29 mouse cellular contexts compared by ENCODE assay signal in the genomic region with DNA sequence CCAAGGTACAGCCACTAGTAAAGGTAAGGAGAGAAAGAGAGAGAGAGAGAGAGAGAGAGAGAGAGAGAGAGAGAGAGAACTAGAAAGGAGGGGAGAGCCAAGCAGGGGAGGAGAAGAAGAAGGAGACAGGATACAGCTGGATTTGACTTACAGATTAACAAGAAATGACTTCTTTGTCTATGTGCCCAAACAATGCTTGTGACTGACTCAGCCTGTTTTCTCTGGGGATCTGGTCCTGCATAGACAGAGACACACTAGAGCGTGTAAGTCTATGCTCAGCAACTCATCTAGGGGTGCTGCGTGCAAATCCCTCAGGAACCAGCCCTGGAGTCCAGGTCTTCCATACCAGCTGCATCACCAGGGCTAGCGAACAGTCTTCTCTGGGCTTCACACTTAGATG.
DNase-seq lines count a peak whose midpoint lies in the region; ATAC-seq and TF ChIP-seq lines count a peak whose summit lies in the region.
"Had no signal": no experiment of that assay in that cellular context is flagged by ENCODE, and none has a peak within 500 bp of the region (broad histone marks: within the 10 kb centered on the region; RNA-seq: fewer than 3 reads in every experiment).

No protein-coding gene starts in this region.

- TF ChIP-seq POLR2A in lung, adult 2 months (IDR thresholded peaks at IDR 0.05; ENCODE audit: borderline replicate concordance, extremely low read depth, low read depth, low read length): no peak

- no peak overlapping the region for H3K4me2 ChIP-seq in heart, embryonic 13.5 days
- H3K4me2 ChIP-seq in lung, embryonic 14.5 days: no peak overlapping the region
- H3K4me2 ChIP-seq in stomach, embryonic 15.5 days: no peak overlapping the region
- H3K4me2 ChIP-seq: embryonic facial prominence, embryonic 12.5 days; forebrain, embryonic 15.5 days; hindbrain, embryonic 13.5 days; limb, embryonic 12.5 days; liver, embryonic 15.5 days; neural tube, embryonic 15.5 days had no signal

- TF ChIP-seq CTCF in lung, embryonic 14.5 days (IDR thresholded peaks at IDR 0.05; ENCODE audit: low read depth): no peak
- TF ChIP-seq CTCF in lung, adult 2 months (IDR thresholded peaks at IDR 0.05; ENCODE audit: insufficient read depth, low read length): no peak

- H3K36me3 ChIP-seq in heart, embryonic 13.5 days: no peaks in the 10 kb centered on the region
- no peaks in the 10 kb centered on the region for H3K36me3 ChIP-seq in lung, embryonic 14.5 days (ENCODE audit: insufficient read depth)
- no peaks in the 10 kb centered on the region for H3K36me3 ChIP-seq in stomach, embryonic 15.5 days
- H3K36me3 ChIP-seq: embryonic facial prominence, embryonic 12.5 days; forebrain, embryonic 15.5 days; hindbrain, embryonic 13.5 days; limb, embryonic 12.5 days; liver, embryonic 15.5 days; neural tube, embryonic 15.5 days had no signal

- H3K4me3 ChIP-seq in heart, embryonic 13.5 days: no peak overlapping the region
- no peak overlapping the region for H3K4me3 ChIP-seq in lung, embryonic 14.5 days (ENCODE audit: low read depth, low read length)
- no peak overlapping the region for H3K4me3 ChIP-seq in lung, adult 2 months (replicated peaks; ENCODE audit: extremely low read depth, low read depth, low read length)
- no peak overlapping the region for H3K4me3 ChIP-seq in stomach, embryonic 15.5 days (replicated peaks)
- H3K4me3 ChIP-seq: embryonic facial prominence, embryonic 12.5 days; forebrain, embryonic 15.5 days; hindbrain, embryonic 13.5 days; left cerebral cortex, adult 2 months; limb, embryonic 12.5 days; liver, embryonic 15.5 days; neural tube, embryonic 15.5 days had no signal

- H3K27ac ChIP-seq in heart, embryonic 13.5 days (replicated peaks): peak overlapping the region; percentile 79
- H3K27ac ChIP-seq in lung, embryonic 14.5 days (ENCODE audit: low read depth): peak overlapping the region; percentile 91
- H3K27ac ChIP-seq in stomach, embryonic 15.5 days: 0 out of 2 replicates have a peak overlapping the region, but pooled peaks have one; percentile 57
- H3K27ac ChIP-seq: embryonic facial prominence, embryonic 12.5 days; forebrain, embryonic 15.5 days; hindbrain, embryonic 13.5 days; left cerebral cortex, adult 2 months; limb, embryonic 12.5 days; liver, embryonic 15.5 days; neural tube, embryonic 15.5 days had no signal

- H3K9ac ChIP-seq in heart, embryonic 13.5 days: peak overlapping the region; percentile 29; the same call in 1 of the 2 replicates
- H3K9ac ChIP-seq in lung, embryonic 14.5 days: no peak overlapping the region
- no peak overlapping the region for H3K9ac ChIP-seq in stomach, embryonic 15.5 days
- H3K9ac ChIP-seq: embryonic facial prominence, embryonic 12.5 days; forebrain, embryonic 15.5 days; hindbrain, embryonic 13.5 days; limb, embryonic 12.5 days; liver, embryonic 15.5 days; neural tube, embryonic 15.5 days had no signal

- 0 out of 2 replicates have a peak, but pooled peaks cover 4% of the 10 kb centered on the region for H3K27me3 ChIP-seq in heart, embryonic 13.5 days (replicated peaks)
- no peaks in the 10 kb centered on the region for H3K27me3 ChIP-seq in lung, embryonic 14.5 days (ENCODE audit: insufficient read depth, low read length)
- no peaks in the 10 kb centered on the region for H3K27me3 ChIP-seq in stomach, embryonic 15.5 days (replicated peaks)
- H3K27me3 ChIP-seq: embryonic facial prominence, embryonic 12.5 days; forebrain, embryonic 15.5 days; hindbrain, embryonic 13.5 days; limb, embryonic 12.5 days; liver, embryonic 15.5 days; neural tube, embryonic 15.5 days had no signal

- DNase-seq in heart, adult 11 months: no peak
- peak; percentile 52 for DNase-seq in lung, embryonic 14.5 days
- no peak for DNase-seq in lung, adult 2 months
- peak; percentile 53 for DNase-seq in 3T3-L1 (ENCODE audit: low read depth, low spot score)
- DNase-seq in left cerebral cortex, adult 18-20 months (ENCODE audit: low spot score in 2 of 2): no peak
- DNase-seq: adrenal gland, postnatal 25 days; cerebellum, adult 11-12 months; cerebellum, adult 9-11 months; embryo, embryonic 11 days; gastrocnemius, postnatal 25 days; heart, postnatal 4 days; kidney, adult 9 months; kidney, postnatal 14 days; layer of hippocampus, adult 9-11 months; lung, postnatal 4 days; midbrain, embryonic 14.5 days; retina, postnatal 1 day; right cerebral cortex, postnatal 14 days; spleen, adult 18-20 months had no signal

- 73% methylated on average over 3 of the region's 3 CpGs for WGBS in heart, embryonic 13.5 days
- WGBS in lung, embryonic 14.5 days: 80% methylated on average over 3 of the region's 3 CpGs
- 81% methylated on average over 3 of the region's 3 CpGs for whole genome bisulfite sequencing in lung, adult 2 months
- 69% methylated on average over 3 of the region's 3 CpGs for WGBS in stomach, embryonic 15.5 days

- ATAC-seq in heart, embryonic 13.5 days (ENCODE audit: extremely low read depth, insufficient number of reproducible peaks, low FRiP score, low TSS enrichment): no peak
- ATAC-seq in lung, embryonic 14.5 days (ENCODE audit: insufficient read depth): no peak
- no peak for ATAC-seq in stomach, embryonic 15.5 days (ENCODE audit: insufficient read depth, low FRiP score, low read depth)
- ATAC-seq: CD4-positive, CD25-positive, alpha-beta regulatory T cell, adult 4 months; forebrain, embryonic 15.5 days had no signal

- H3K4me1 ChIP-seq in heart, embryonic 13.5 days: peaks cover 70% of the 10 kb centered on the region
- peaks cover 45% of the 10 kb centered on the region for H3K4me1 ChIP-seq in lung, embryonic 14.5 days (ENCODE audit: insufficient read depth)
- peaks cover 25% of the 10 kb centered on the region for H3K4me1 ChIP-seq in lung, adult 2 months (ENCODE audit: control insufficient read depth, insufficient read depth, low read length)
- peaks cover 40% of the 10 kb centered on the region for H3K4me1 ChIP-seq in stomach, embryonic 15.5 days
- H3K4me1 ChIP-seq: forebrain, embryonic 15.5 days had no signal

- H3K9me3 ChIP-seq in heart, embryonic 13.5 days: no peaks in the 10 kb centered on the region
- H3K9me3 ChIP-seq in lung, embryonic 14.5 days (ENCODE audit: low read depth, low read length): no peaks in the 10 kb centered on the region
- H3K9me3 ChIP-seq in stomach, embryonic 15.5 days: no peaks in the 10 kb centered on the region
- H3K9me3 ChIP-seq: embryonic facial prominence, embryonic 12.5 days; forebrain, embryonic 15.5 days; hindbrain, embryonic 13.5 days; limb, embryonic 12.5 days; liver, embryonic 15.5 days; neural tube, embryonic 15.5 days had no signal

Comparison
In these comparisons a context has a peak if more than half of its experiments do, and no peak if none do; other contexts are left out.
1. DNase-seq: peak in lung, embryonic 14.5 days (single experiment) and 3T3-L1 (single experiment); none in heart, adult 11 months (single experiment), lung, adult 2 months (single experiment) and left cerebral cortex, adult 18-20 months (0 of 2).
2. Peak in every context shown above with its lines, with median percentiles within 50 percentile points of each other: H3K27ac ChIP-seq.